Mouse (Mus musculus) hindbrain, embryonic 16.5 days (tissue): ENCODE measurements around the gene A3galt2. TPM values are rescaled to one million over a fixed set of nuclear protein-coding genes. Genes with fewer than 3 reads are reported as not detected.

Experiments
- ATAC-seq: fragments of 200-750 bp; cut with Nextera tagmentation; 2 replicates; pipeline ENCODE4 v1.8.0; 2017; ENCODE audit warnings: moderate TSS enrichment, moderate library complexity
- H3K27ac ChIP-seq: fragments of 300-500 bp; sonication (generic); 2 replicates; pipeline ENCODE4 v1.5.1; 2014; ENCODE audit warnings: low read depth, mild to moderate bottlenecking, control low read depth, low read length, moderate library complexity
- H3K27me3 ChIP-seq: fragments of 300-500 bp; sonication (generic); replicated peaks from 2 replicates; pipeline ENCODE4 v1.6.1; 2014; ENCODE audit warnings: low read length; ENCODE audit not compliant: control insufficient read depth, insufficient read depth
- H3K36me3 ChIP-seq: fragments of 300-500 bp; sonication (generic); 2 replicates; pipeline ENCODE4 v1.6.1; 2014; ENCODE audit warnings: mild to moderate bottlenecking, low read length, moderate library complexity, mixed read lengths; ENCODE audit not compliant: control insufficient read depth, insufficient read depth
- H3K4me1 ChIP-seq: fragments of 300-500 bp; sonication (generic); 2 replicates; pipeline ENCODE4 v1.6.1; 2014; ENCODE audit warnings: low read depth, low read length; ENCODE audit not compliant: control insufficient read depth, insufficient read depth
- H3K4me2 ChIP-seq: fragments of 300-500 bp; sonication (generic); 2 replicates; pipeline ENCODE4 v1.6.1; 2014; ENCODE audit warnings: mild to moderate bottlenecking, low read length, control low read depth, moderate library complexity
- H3K4me3 ChIP-seq: fragments of 300-500 bp; sonication (generic); 2 replicates; pipeline ENCODE4 v1.5.1; 2014; ENCODE audit warnings: mild to moderate bottlenecking, low read length, control low read depth, moderate library complexity
- H3K9ac ChIP-seq: fragments of 300-500 bp; sonication (generic); 2 replicates; pipeline ENCODE4 v1.6.1; 2014; ENCODE audit warnings: low read depth, mild to moderate bottlenecking, control low read depth, low read length, moderate library complexity
- H3K9me3 ChIP-seq: fragments of 300-500 bp; sonication (generic); 2 replicates; pipeline ENCODE4 v1.6.1; 2014; ENCODE audit warnings: mild to moderate bottlenecking, low read length, moderate library complexity; ENCODE audit not compliant: control insufficient read depth
- WGBS: fragments of 180-500 bp; shearing (Covaris S2); extraction: QIAGEN DNeasy Blood & Tissue Kit; methylation state at CpG from one replicate; pipeline ENCODE4 v1.1.7; 2014; 5-methylcytosine and 5-hydroxymethylcytosine counted together
- polyA plus RNA-seq: library from polyadenylated mRNA; unstranded; fragments of >200 nt; fragmentation: Nextera tagmentation; extraction: Ambion mirVana; gene quantifications from 2 replicates; pipeline ENCODE4 v1.2.1, GENCODE M21; 2015

The A3galt2 gene
- polyA plus RNA-seq, 1 experiment from 2014 or later: 0.23 TPM

GRCm38 (mm10) chr4:128745160-128745559 is 10.0 kb upstream of the A3galt2 start:
- Histone ChIP-seq H3K4me2 (no peak overlapping the region), H3K27ac (no peak overlapping the region), H3K4me1 (peaks cover 11% of the 10 kb centered on the region), H3K36me3 (peaks cover 56% of the 10 kb centered on the region), H3K9me3 (no peaks in the 10 kb centered on the region), H3K27me3 (no peaks in the 10 kb centered on the region), H3K4me3 (no peak overlapping the region), H3K9ac (no peak overlapping the region)
- 89% methylated on average over 8 of the region's 8 CpGs for WGBS
- ATAC-seq: no peak

GRCm38 (mm10) chr4:128747614-128748270 is 7.4 kb upstream of the A3galt2 start:
- H3K4me3 ChIP-seq: no peak overlapping the region
- H3K36me3 ChIP-seq: peaks cover 78% of the 10 kb centered on the region
- no peak overlapping the region; the same call in 1 of the 2 replicates for H3K27ac ChIP-seq
- peaks cover 3% of the 10 kb centered on the region; the same call in 1 of the 2 replicates for H3K4me1 ChIP-seq
- ATAC-seq: no peak
- H3K4me2 ChIP-seq: no peak overlapping the region
- WGBS: 63% methylated on average over 22 of the region's 22 CpGs
- peak overlapping the region; percentile 13; the same call in 1 of the 2 replicates for H3K9ac ChIP-seq
- no peaks in the 10 kb centered on the region for H3K9me3 ChIP-seq
- no peaks in the 10 kb centered on the region for H3K27me3 ChIP-seq

- WGBS: 93% methylated on average over 7 of the region's 7 CpGs
These were observed 6.9 kb upstream of the A3galt2 start for GRCm38 (mm10) chr4:128748309-128748708.

GRCm38 (mm10) chr4:128751006-128751405 is 4.2 kb upstream of the A3galt2 start:
- 66% methylated on average over 5 of the region's 5 CpGs for WGBS
- Histone ChIP-seq H3K9me3 (no peaks in the 10 kb centered on the region), H3K36me3 (peaks cover 67% of the 10 kb centered on the region), H3K9ac (no peak overlapping the region), H3K4me2 (no peak overlapping the region), H3K4me1 (no peaks in the 10 kb centered on the region), H3K4me3 (no peak overlapping the region), H3K27ac (no peak overlapping the region), H3K27me3 (no peaks in the 10 kb centered on the region)
- no peak for ATAC-seq

More at GRCm38 (mm10) chr4:128748309-128748708, 6.9 kb upstream of the A3galt2 start:
- H3K9me3 ChIP-seq: no peaks in the 10 kb centered on the region
- H3K36me3 ChIP-seq: peaks cover 81% of the 10 kb centered on the region
- H3K27ac ChIP-seq: no peak overlapping the region; the same call in 1 of the 2 replicates
- no peak overlapping the region for H3K9ac ChIP-seq
- no peaks in the 10 kb centered on the region for H3K27me3 ChIP-seq
- H3K4me1 ChIP-seq: no peaks in the 10 kb centered on the region
- no peak overlapping the region for H3K4me2 ChIP-seq
- no peak overlapping the region for H3K4me3 ChIP-seq
- no peak for ATAC-seq

GRCm38 (mm10) chr4:128752031-128752757 is 3.0 kb upstream of the A3galt2 start:
- H3K4me3 ChIP-seq: no peak overlapping the region
- no peaks in the 10 kb centered on the region for H3K9me3 ChIP-seq
- ATAC-seq: no peak
- H3K27me3 ChIP-seq: no peaks in the 10 kb centered on the region
- no peak overlapping the region for H3K27ac ChIP-seq
- no peak overlapping the region for H3K4me2 ChIP-seq
- H3K4me1 ChIP-seq: no peaks in the 10 kb centered on the region
- no peak overlapping the region for H3K9ac ChIP-seq
- WGBS: 86% methylated on average over 13 of the region's 13 CpGs
- peaks cover 55% of the 10 kb centered on the region for H3K36me3 ChIP-seq

- Histone ChIP-seq H3K27ac (no peak overlapping the region), H3K9me3 (no peaks in the 10 kb centered on the region), H3K36me3 (peaks cover 42% of the 10 kb centered on the region), H3K4me3 (no peak overlapping the region), H3K4me1 (no peaks in the 10 kb centered on the region), H3K27me3 (no peaks in the 10 kb centered on the region), H3K4me2 (no peak overlapping the region), H3K9ac (no peak overlapping the region)
- ATAC-seq: no peak
- WGBS: 87% methylated on average over 7 of the region's 7 CpGs
These were observed 1.6 kb upstream of the A3galt2 start for GRCm38 (mm10) chr4:128753571-128753970.

- no peak overlapping the region for H3K4me2 ChIP-seq
- no peaks in the 10 kb centered on the region for H3K9me3 ChIP-seq
- 73% methylated on average over 7 of the region's 7 CpGs for whole genome bisulfite sequencing
- H3K27me3 ChIP-seq: no peaks in the 10 kb centered on the region
- H3K27ac ChIP-seq: peak overlapping the region; percentile 31; the same call in 1 of the 2 replicates
- H3K9ac ChIP-seq: no peak overlapping the region
- H3K36me3 ChIP-seq: peaks cover 25% of the 10 kb centered on the region
- ATAC-seq: peak; percentile 51; the same call in 1 of the 2 replicates
- H3K4me1 ChIP-seq: no peaks in the 10 kb centered on the region
- H3K4me3 ChIP-seq: no peak overlapping the region
These were observed 736 bp downstream of the A3galt2 start for GRCm38 (mm10) chr4:128755900-128756299.

- ATAC-seq: no peak
These were observed 4.0 kb downstream of the A3galt2 start for GRCm38 (mm10) chr4:128759214-128759613.

GRCm38 (mm10) chr4:128760029-128760428 is 4.9 kb downstream of the A3galt2 start:
- H3K4me2 ChIP-seq: no peak overlapping the region
- H3K4me3 ChIP-seq: no peak overlapping the region
- H3K9me3 ChIP-seq: peaks cover 4% of the 10 kb centered on the region
- 94% methylated on average over 6 of the region's 6 CpGs for WGBS
- no peak overlapping the region for H3K9ac ChIP-seq
- no peaks in the 10 kb centered on the region for H3K27me3 ChIP-seq
- no peak for ATAC-seq
- H3K27ac ChIP-seq: no peak overlapping the region
- 0 out of 2 replicates have a peak, but pooled peaks cover 2% of the 10 kb centered on the region for H3K36me3 ChIP-seq
- no peaks in the 10 kb centered on the region for H3K4me1 ChIP-seq

More at GRCm38 (mm10) chr4:128759214-128759613, 4.0 kb downstream of the A3galt2 start:
- Histone ChIP-seq H3K36me3 (peaks cover 2% of the 10 kb centered on the region; the same call in 1 of the 2 replicates), H3K27ac (no peak overlapping the region), H3K9me3 (peaks cover 4% of the 10 kb centered on the region), H3K27me3 (no peaks in the 10 kb centered on the region), H3K9ac (no peak overlapping the region), H3K4me3 (no peak overlapping the region), H3K4me2 (no peak overlapping the region), H3K4me1 (no peaks in the 10 kb centered on the region)
- 81% methylated on average over 5 of the region's 5 CpGs for WGBS
